Mouse (Mus musculus): ENCODE measurements around the gene Gtdc1. TPM values are rescaled to one million over a fixed set of nuclear protein-coding genes. Genes with fewer than 3 reads are reported as not detected.

Gene Gtdc1
- polyA plus RNA-seq, 1 experiment = 2.2 TPM

GRCm38 (mm10) chr2:44549311-44549710 is 378.1 kb downstream of the Gtdc1 start:
- no peak for DNase-seq (ENCODE audit: low read depth, low spot score)
- WGBS = 88% methylated on average over 6 of the region's 6 CpGs

GRCm38 (mm10) chr2:44542775-44543174 is 384.7 kb downstream of the Gtdc1 start:
- no peak for DNase-seq (ENCODE audit: low read depth, low spot score)

- WGBS = 69% methylated on average over 6 of the region's 6 CpGs
- DNase-seq (ENCODE audit: low read depth, low spot score) = no peak
Measured at GRCm38 (mm10) chr2:44541726-44542125, 385.7 kb downstream of the Gtdc1 start.

- 71% methylated on average over 6 of the region's 6 CpGs for WGBS
- DNase-seq (ENCODE audit: low read depth, low spot score) = no peak
Measured at GRCm38 (mm10) chr2:44540881-44541280, 386.6 kb downstream of the Gtdc1 start.

- no peak for DNase-seq (ENCODE audit: low read depth, low spot score)
Measured at GRCm38 (mm10) chr2:44539121-44539634, 388.3 kb downstream of the Gtdc1 start.

GRCm38 (mm10) chr2:44538135-44538534 is 389.3 kb downstream of the Gtdc1 start:
- 91% methylated on average over 4 of the region's 4 CpGs for WGBS
- no peak for DNase-seq (ENCODE audit: low read depth, low spot score)

More at GRCm38 (mm10) chr2:44539121-44539634, 388.3 kb downstream of the Gtdc1 start:
- 80% methylated on average over 5 of the region's 5 CpGs for WGBS

GRCm38 (mm10) chr2:44535760-44536159 is 391.7 kb downstream of the Gtdc1 start:
- 91% methylated on average over 11 of the region's 11 CpGs for WGBS
- no peak for DNase-seq (ENCODE audit: low read depth, low spot score)

- DNase-seq (ENCODE audit: low read depth, low spot score) = no peak
- 90% methylated on average over 10 of the region's 10 CpGs for WGBS
Measured at GRCm38 (mm10) chr2:44535136-44535675, 392.3 kb downstream of the Gtdc1 start.

- DNase-seq (ENCODE audit: low read depth, low spot score) = no peak
- 27% methylated on average over 6 of the region's 6 CpGs for WGBS
Measured at GRCm38 (mm10) chr2:44526110-44527032, 401.1 kb downstream of the Gtdc1 start.

GRCm38 (mm10) chr2:44525187-44525919 is 402.1 kb downstream of the Gtdc1 start:
- 48% methylated on average over 5 of the region's 5 CpGs for WGBS
- DNase-seq (ENCODE audit: low read depth, low spot score) = no peak

GRCm38 (mm10) chr2:44519236-44519635 is 408.2 kb downstream of the Gtdc1 start:
- no peak for DNase-seq (ENCODE audit: low read depth, low spot score)
- WGBS = 67% methylated on average over 3 of the region's 3 CpGs

GRCm38 (mm10) chr2:44518085-44518484 is 409.4 kb downstream of the Gtdc1 start:
- 80% methylated on average over 4 of the region's 4 CpGs for WGBS
- DNase-seq (ENCODE audit: low read depth, low spot score) = no peak

Other genes starting within 250 kb of the Gtdc1 start
- 3.6 and 9.9 TPM in 2 replicates for gene Zeb2, start 189.7 kb upstream of the Gtdc1 start, polyA plus RNA-seq (2012; rRNA removed)